Comparison of ENCODE assay signal across 10 mouse cellular contexts in genomic region chr4:123248971-123249567, GRCm38 (mm10). TPM values are rescaled to one million over a fixed set of nuclear protein-coding genes. Genes with fewer than 3 reads are reported as not detected.
DNase-seq lines count a peak whose midpoint lies in the region; ATAC-seq and TF ChIP-seq lines count a peak whose summit lies in the region.
"Had no signal": no experiment of that assay in that cellular context is flagged by ENCODE, and none has a peak within 500 bp of the region (broad histone marks: within the 10 kb centered on the region; RNA-seq: fewer than 3 reads in every experiment).

No protein-coding gene starts in this region.

- intact Hi-C loops in heart, postnatal 10 days (cut with DNase I), result no loop called here

- TF ChIP-seq CTCF in lung, embryonic 14.5 days (IDR thresholded peaks at IDR 0.05; ENCODE audit: low read depth), result 0 out of 2 replicates have a peak, but pooled peaks have one; percentile 7
- TF ChIP-seq CTCF in thymus, adult 2 months (IDR thresholded peaks at IDR 0.05; ENCODE audit: borderline replicate concordance, control insufficient read depth, extremely low read depth, insufficient read depth, low read length, poor library complexity), result no peak

- H3K4me1 ChIP-seq in lung, embryonic 14.5 days (ENCODE audit: insufficient read depth), result peaks cover 6% of the 10 kb centered on the region; the same call in 1 of the 2 replicates
- H3K4me1 ChIP-seq in thymus, adult 2 months (replicated peaks; ENCODE audit: control insufficient read depth, insufficient read depth, low read length), result no peaks in the 10 kb centered on the region

- no peaks in the 10 kb centered on the region for H3K36me3 ChIP-seq in lung, embryonic 14.5 days (ENCODE audit: insufficient read depth)
- no peaks in the 10 kb centered on the region for H3K36me3 ChIP-seq in thymus, adult 2 months (ENCODE audit: control insufficient read depth, insufficient read depth, low read length)

- no peak for ATAC-seq in lung, embryonic 14.5 days (ENCODE audit: insufficient read depth)

- DNase-seq in ovary, adult 18-20 months (ENCODE audit: low spot score), result peak; percentile 73
- no peak for DNase-seq in ovary, postnatal 10 days (ENCODE audit: low spot score)
- peak; percentile 68 to 72 for DNase-seq in frontal cortex, adult 2 months (ENCODE audit: extremely low spot score in 1 of 2, low spot score in 1 of 2)
- peak; percentile 91 to 92 for DNase-seq in heart, postnatal 10 days
- no peak for DNase-seq in lung, embryonic 14.5 days
- no peak for DNase-seq in spleen, postnatal 4 days (ENCODE audit: low spot score in 2 of 2)
- no peak for DNase-seq in thymus, adult 2 months
- no peak for DNase-seq in urinary bladder, adult 2 months (ENCODE audit: low spot score)

- no peak overlapping the region for H3K4me2 ChIP-seq in lung, embryonic 14.5 days

- no peak overlapping the region for H3K27ac ChIP-seq in lung, embryonic 14.5 days (ENCODE audit: low read depth)
- H3K27ac ChIP-seq in thymus, adult 2 months (ENCODE audit: control insufficient read depth, insufficient read depth, low read length), result no peak overlapping the region

- H3K27me3 ChIP-seq in lung, embryonic 14.5 days (ENCODE audit: insufficient read depth, low read length), result no peaks in the 10 kb centered on the region
- no peaks in the 10 kb centered on the region for H3K27me3 ChIP-seq in thymus, adult 2 months (ENCODE audit: control insufficient read depth, insufficient read depth, low read length)

- 66% methylated on average over 7 of the region's 7 CpGs for WGBS in lung, embryonic 14.5 days
- 95% methylated on average over 7 of the region's 7 CpGs for WGBS in thymus, adult 2 months

- TF ChIP-seq POLR2A in thymus, adult 2 months (IDR thresholded peaks at IDR 0.05; ENCODE audit: control insufficient read depth, extremely low read depth, insufficient read depth, low read length, poor library complexity), result no peak

- no peak overlapping the region for H3K4me3 ChIP-seq in lung, embryonic 14.5 days (ENCODE audit: low read depth, low read length)
- H3K4me3 ChIP-seq in thymus, adult 2 months (ENCODE audit: control insufficient read depth, insufficient read depth, low read length), result no peak overlapping the region

- H3K9me3 ChIP-seq in lung, embryonic 14.5 days (ENCODE audit: low read depth, low read length), result no peaks in the 10 kb centered on the region

- H3K9ac ChIP-seq in lung, embryonic 14.5 days, result no peak overlapping the region

RNA-seq across cellular contexts. Expression of gene Pabpc4, which starts 13.1 kb away (rescaled TPM):
- polyA plus RNA-seq in frontal cortex, adult 2 months (2012; rRNA removed), result 39.4 and 40.2 TPM in 2 replicates
- total RNA-seq in heart, postnatal 10 days (2021), result 100 to 1,000 TPM; 259 to 282 TPM
- polyA plus RNA-seq in lung, embryonic 14.5 days (2014; fragmentation: Nextera tagmentation; extraction: Ambion mirVana), result 46.1 and 50.0 TPM in 2 replicates
- 146 and 174 TPM in 2 replicates for polyA plus RNA-seq in thymus, adult 2 months (2012; rRNA removed)
- 46.1 and 56.9 TPM in 2 replicates for polyA plus RNA-seq in urinary bladder, adult 2 months (2012; rRNA removed)

RNA-seq across cellular contexts. Expression of gene Heyl, which starts 15.7 kb away (rescaled TPM):
- 5.9 and 7.1 TPM in 2 replicates for polyA plus RNA-seq in frontal cortex, adult 2 months (2012; rRNA removed)
- total RNA-seq in heart, postnatal 10 days (2021), result 10 to 100 TPM; 31.6 to 34.3 TPM
- polyA plus RNA-seq in lung, embryonic 14.5 days (2014; fragmentation: Nextera tagmentation; extraction: Ambion mirVana), result 34.9 and 36.9 TPM in 2 replicates
- 4.1 and 4.3 TPM in 2 replicates for polyA plus RNA-seq in thymus, adult 2 months (2012; rRNA removed)
- polyA plus RNA-seq in urinary bladder, adult 2 months (2012; rRNA removed), result 2.0 and 3.3 TPM in 2 replicates
- total RNA-seq: MEL had no signal

RNA-seq across cellular contexts. Expression of gene Nt5c1a, which starts 47.8 kb away (rescaled TPM):
- polyA plus RNA-seq in frontal cortex, adult 2 months (2012; rRNA removed), result 3.2 and 3.8 TPM in 2 replicates
- 10 to 100 TPM; 33.4 to 35.0 TPM for total RNA-seq in heart, postnatal 10 days (2021)
- 0.20 TPM in 1 of 2 replicates, not detected in the other for polyA plus RNA-seq in lung, embryonic 14.5 days (2014; fragmentation: Nextera tagmentation; extraction: Ambion mirVana)
- 0.14 and 1.3 TPM in 2 replicates for polyA plus RNA-seq in thymus, adult 2 months (2012; rRNA removed)
- 0.04 and 0.22 TPM in 2 replicates for polyA plus RNA-seq in urinary bladder, adult 2 months (2012; rRNA removed)
- total RNA-seq: MEL had no signal
- polyA plus RNA-seq: embryonic facial prominence, embryonic 14.5 days had no signal

Comparison
In these comparisons a context has a peak if more than half of its experiments do, and no peak if none do; other contexts are left out.
1. DNase-seq: peak in ovary, adult 18-20 months (single experiment), frontal cortex, adult 2 months (2 of 2) and heart, postnatal 10 days (2 of 2); none in ovary, postnatal 10 days (single experiment), lung, embryonic 14.5 days (single experiment), spleen, postnatal 4 days (0 of 2), thymus, adult 2 months (single experiment) and urinary bladder, adult 2 months (single experiment).